Mouse (Mus musculus) intestine, embryonic 16.5 days (tissue): ENCODE results near the gene Gm3020. TPM values are rescaled to one million over a fixed set of nuclear protein-coding genes. Genes with fewer than 3 reads are reported as not detected.
"Not testable (repeated sequence)": the region's sequence is repeated elsewhere in the genome, so short reads cannot be mapped to it uniquely, and the experiment has no call there.

Source experiments
- ATAC-seq: fragments of 200-750 bp; cut with Nextera tagmentation; 2 replicates; pipeline ENCODE4 v1.8.0; 2017; ENCODE audit warnings: moderate TSS enrichment, moderate library complexity
- H3K27ac ChIP-seq: fragments of 300-500 bp; sonication (generic); 2 replicates; pipeline ENCODE4 v1.5.1; 2014; ENCODE audit warnings: mild to moderate bottlenecking, low read length
- H3K27me3 ChIP-seq: fragments of 300-500 bp; sonication (generic); replicated peaks from 2 replicates; pipeline ENCODE4 v1.6.1; 2014; ENCODE audit warnings: low read length, control low read depth, mixed read lengths; ENCODE audit not compliant: control insufficient read depth, insufficient read depth
- H3K36me3 ChIP-seq: fragments of 300-500 bp; sonication (generic); 2 replicates; pipeline ENCODE4 v1.6.1; 2014; ENCODE audit warnings: low read length, control low read depth; ENCODE audit not compliant: control insufficient read depth, insufficient read depth
- H3K4me1 ChIP-seq: fragments of 300-500 bp; sonication (generic); 2 replicates; pipeline ENCODE4 v1.6.1; 2014; ENCODE audit warnings: low read length, control low read depth, mixed read lengths; ENCODE audit not compliant: control insufficient read depth, insufficient read depth
- H3K4me2 ChIP-seq: fragments of 300-500 bp; sonication (generic); 2 replicates; pipeline ENCODE4 v1.6.1; 2014; ENCODE audit warnings: low read depth, low read length, control low read depth
- H3K4me3 ChIP-seq: fragments of 300-500 bp; sonication (generic); 2 replicates; pipeline ENCODE4 v1.5.1; 2014; ENCODE audit warnings: mild to moderate bottlenecking, low read length
- H3K9ac ChIP-seq: fragments of 300-500 bp; sonication (generic); 2 replicates; pipeline ENCODE4 v1.6.1; 2014; ENCODE audit warnings: low read depth, low read length
- H3K9me3 ChIP-seq: fragments of 300-500 bp; sonication (generic); 2 replicates; pipeline ENCODE4 v1.6.1; 2016; ENCODE audit warnings: low read length, control low read depth; ENCODE audit not compliant: control insufficient read depth
- WGBS: fragments of 180-500 bp; shearing (Covaris S2); extraction: QIAGEN DNeasy Blood & Tissue Kit; methylation state at CpG from one replicate; pipeline ENCODE4 v1.1.7; 2014; 5-methylcytosine and 5-hydroxymethylcytosine counted together
- polyA plus RNA-seq: library from polyadenylated mRNA; unstranded; fragments of >200 nt; fragmentation: Nextera tagmentation; extraction: Ambion mirVana; gene quantifications from 2 replicates; pipeline ENCODE4 v1.2.1, GENCODE M21; 2015

Gm3020 gene
- polyA plus RNA-seq, result 0.42 and 0.56 TPM in 2 replicates

DNA sequence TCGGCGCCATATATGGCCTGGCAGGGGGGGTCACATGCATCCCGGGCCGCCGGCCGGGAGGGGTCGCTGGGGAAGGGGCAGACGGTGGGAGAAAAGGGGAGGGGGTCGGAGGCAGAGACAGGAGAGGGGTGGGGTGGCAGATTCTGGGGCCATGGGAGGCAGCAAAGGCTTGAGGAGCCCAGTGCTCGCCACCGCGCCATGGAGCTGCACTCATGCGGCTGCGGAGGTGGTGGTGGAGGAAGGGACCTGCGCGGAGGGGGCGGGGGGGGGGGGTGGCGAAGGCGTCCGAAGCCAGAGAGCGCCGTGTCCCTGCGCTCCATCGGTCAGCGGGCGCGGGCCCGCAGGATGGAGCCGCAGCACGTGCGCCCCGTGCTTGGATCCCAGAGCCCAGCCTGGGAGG, at the start of gene Gm3020:
Gene Gm3020, plus strand, starts transcription at position 301 of the 400 bp plus-strand sequence.
- WGBS, result no CpG with 5 or more reads among the region's 32 CpGs
- H3K27me3 ChIP-seq, H3K9ac ChIP-seq, H3K9me3 ChIP-seq, H3K27ac ChIP-seq, H3K36me3 ChIP-seq, H3K4me2 ChIP-seq, H3K4me3 ChIP-seq, ATAC-seq, H3K4me1 ChIP-seq: not testable (repeated sequence)

DNA sequence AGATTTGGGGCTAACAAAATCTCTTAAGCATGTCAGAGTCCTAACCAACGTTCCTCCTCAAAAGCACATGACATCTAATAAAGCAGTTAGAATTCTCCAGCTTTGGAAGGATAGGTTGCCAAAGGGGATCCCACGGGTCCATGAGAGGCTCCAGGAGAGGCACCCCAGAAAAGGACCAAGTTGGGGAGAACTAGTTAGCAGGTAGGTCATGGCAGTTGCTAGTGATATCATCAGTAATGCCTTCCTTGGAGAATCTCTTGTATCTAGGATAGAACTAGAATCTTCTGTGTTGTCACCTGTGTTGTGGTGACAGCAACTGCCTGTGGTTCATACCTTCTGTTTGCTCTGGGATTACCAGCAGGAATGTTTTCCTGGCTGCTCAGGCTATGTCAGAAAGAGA, 17.6 kb upstream of the Gm3020 start, which contains the start of gene Gm3012:
Gene Gm3012, plus strand, starts transcription at position 301 of the 400 bp plus-strand sequence.
- H3K27ac ChIP-seq, result not testable (repeated sequence)

DNA sequence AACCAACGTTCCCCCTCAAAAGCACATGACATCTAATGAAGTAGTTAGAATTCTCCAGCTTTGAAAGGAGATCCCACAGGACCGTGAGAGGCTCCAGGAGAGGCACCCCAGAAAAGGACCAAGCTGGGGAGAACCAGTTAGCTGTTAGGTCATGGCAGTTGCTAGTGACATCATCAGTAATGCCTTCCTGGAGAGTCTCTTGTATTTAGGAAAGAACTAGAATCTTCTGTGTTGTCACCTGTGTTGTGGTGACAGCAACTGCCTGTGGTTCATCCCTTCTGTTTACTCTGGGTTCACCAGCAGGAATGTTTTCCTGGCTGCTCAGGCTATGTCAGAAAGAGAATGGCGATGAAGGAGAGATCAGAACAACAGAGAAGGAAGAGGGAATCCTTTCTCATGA, 36.7 kb downstream of the Gm3020 start, which contains the start of gene Gm3043:
Gene Gm3043, plus strand, starts transcription at position 301 of the 400 bp plus-strand sequence.
- H3K27me3 ChIP-seq, H3K27ac ChIP-seq, H3K4me3 ChIP-seq, H3K9me3 ChIP-seq, H3K4me2 ChIP-seq, H3K36me3 ChIP-seq, H3K4me1 ChIP-seq, H3K9ac ChIP-seq, ATAC-seq: not testable (repeated sequence)
- no CpG with 5 or more reads among the region's 3 CpGs for WGBS

More for the DNA sequence above, 17.6 kb upstream of the Gm3020 start, which contains the start of gene Gm3012:
- no CpG with 5 or more reads among the region's 2 CpGs for WGBS
- not testable (repeated sequence) for H3K9me3 ChIP-seq, ATAC-seq, H3K27me3 ChIP-seq, H3K36me3 ChIP-seq, H3K4me2 ChIP-seq, H3K4me1 ChIP-seq, H3K9ac ChIP-seq, H3K4me3 ChIP-seq

Other genes starting within 250 kb of the Gm3020 start
- 0.42 and 0.56 TPM in 2 replicates for gene Gm10409, start 239.4 kb upstream of the Gm3020 start, polyA plus RNA-seq
- gene Gm3005, start 223.9 kb upstream of the Gm3020 start, polyA plus RNA-seq, result 0.26 and 0.28 TPM in 2 replicates
- gene Gm10408, start 202.7 kb upstream of the Gm3020 start, polyA plus RNA-seq, result not detected in 2 replicates
- not detected in 2 replicates for gene Gm3012, start 17.5 kb upstream of the Gm3020 start, polyA plus RNA-seq
- not detected in 2 replicates for gene Gm3043, start 36.8 kb downstream of the Gm3020 start, polyA plus RNA-seq
- gene Gm3002, start 158.0 kb downstream of the Gm3020 start, polyA plus RNA-seq, result not detected in 2 replicates
- gene Gm3033, start 194.2 kb downstream of the Gm3020 start, polyA plus RNA-seq, result not detected in 2 replicates
- gene Gm2916, start 232.1 kb downstream of the Gm3020 start, polyA plus RNA-seq, result not detected in 2 replicates